Mouse (Mus musculus) small intestine, adult 2 months (tissue): Measurements from ENCODE around the gene Tcf15.

Source experiments
- CTCF ChIP-seq: fragments of 200-500 bp; IDR thresholded peaks from 2 replicates; pipeline ENCODE4 v1.5.1; 2012; ENCODE audit warnings: low read depth, mild to moderate bottlenecking, control low read depth, inconsistent platforms, low read length, moderate library complexity, mixed read lengths; ENCODE audit not compliant: insufficient replicate concordance, insufficient read length; ENCODE audit errors: extremely low read depth
- POLR2A ChIP-seq: fragments of 200-500 bp; IDR thresholded peaks from 2 replicates; pipeline ENCODE4 v1.6.1; 2012; ENCODE audit warnings: low read depth, mild to moderate bottlenecking, control low read depth, inconsistent platforms, low read length, moderate library complexity

DNA sequence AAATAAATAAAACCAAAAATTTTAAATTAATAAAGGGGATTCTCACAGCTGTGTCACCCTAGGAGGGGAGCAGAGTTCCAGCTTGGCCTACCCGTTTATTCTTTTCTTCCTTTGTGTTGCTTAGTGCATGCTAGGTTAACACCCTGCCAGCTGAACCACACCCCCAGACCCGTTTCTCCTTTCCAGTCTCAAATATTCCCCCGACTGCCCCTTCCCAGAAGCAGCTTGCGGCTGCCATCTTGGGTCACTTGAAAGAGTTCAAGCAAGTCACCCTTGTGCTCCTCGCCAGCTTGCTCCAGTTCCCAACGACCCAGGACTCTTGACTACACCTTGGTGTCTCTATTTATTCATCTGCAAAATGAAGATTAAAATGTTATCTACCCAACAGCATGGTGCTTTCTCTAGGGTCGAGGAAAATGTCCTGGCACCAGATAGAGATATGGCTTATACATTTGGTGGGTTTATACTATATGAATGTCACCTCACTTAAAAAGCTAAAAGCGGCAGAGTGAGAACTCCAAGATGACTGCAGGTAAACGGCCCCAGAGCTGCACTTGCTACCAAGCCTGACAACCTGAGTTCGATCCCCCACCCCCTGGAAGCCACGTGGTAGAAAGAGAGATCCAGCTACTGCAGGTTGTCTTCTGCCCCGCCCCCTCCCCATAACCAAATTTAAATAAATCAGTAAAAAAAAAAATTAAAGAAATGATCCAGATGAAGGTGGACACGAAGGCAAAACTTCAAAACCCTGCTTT, 49.4 kb downstream of the Tcf15 start:
- no peak for TF ChIP-seq CTCF
- TF ChIP-seq POLR2A: no peak
